Comparison of ENCODE assay signal across 8 mouse cellular contexts in genomic region chr1:119837035-119837751, GRCm38 (mm10). TPM values are rescaled to one million over a fixed set of nuclear protein-coding genes. Genes with fewer than 3 reads are reported as not detected.
DNase-seq lines count a peak whose midpoint lies in the region; ATAC-seq lines count a peak whose summit lies in the region.

Gene Ptpn4, minus strand, starts transcription at chr1:119837613.

- no peaks in the 10 kb centered on the region for H3K27me3 ChIP-seq in hindbrain, embryonic 16.5 days (replicated peaks; ENCODE audit: control insufficient read depth, insufficient read depth, low read length)

- peak within 1 kb of the TSS; percentile 74 for H3K4me2 ChIP-seq in hindbrain, embryonic 16.5 days (ENCODE audit: low read length)

- no peaks in the 10 kb centered on the region for H3K79me2 ChIP-seq in macrophage (ENCODE audit: inconsistent target)

- DNase-seq in WW6 (ENCODE audit: low read depth, low spot score), result peak; percentile 97
- DNase-seq in cerebellum, postnatal 4 days (ENCODE audit: low spot score in 2 of 2), result peak; percentile 96 to 98
- peak; percentile 98 for DNase-seq in gastrocnemius, adult 18-20 months (ENCODE audit: low spot score)
- DNase-seq in left cerebral cortex, adult 18-20 months (ENCODE audit: low spot score in 2 of 2), result peak; percentile 97
- peak; percentile 98 for DNase-seq in right cerebral cortex, adult 18-20 months
- peak; percentile 96 for DNase-seq in urinary bladder, postnatal 10 days (ENCODE audit: low spot score)

- no peaks in the 10 kb centered on the region for H3K36me3 ChIP-seq in hindbrain, embryonic 16.5 days (ENCODE audit: control insufficient read depth, insufficient read depth, low read length)
- no peaks in the 10 kb centered on the region for H3K36me3 ChIP-seq in macrophage (ENCODE audit: inconsistent target)

- peak within 1 kb of the TSS; percentile 78 for H3K4me3 ChIP-seq in hindbrain, embryonic 16.5 days (ENCODE audit: low read length)
- H3K4me3 ChIP-seq in macrophage (ENCODE audit: inconsistent target), result peak within 1 kb of the TSS; percentile 55

- peak within 1 kb of the TSS; percentile 89 for H3K9ac ChIP-seq in hindbrain, embryonic 16.5 days (ENCODE audit: low read depth, low read length)

- H3K9me3 ChIP-seq in hindbrain, embryonic 16.5 days (ENCODE audit: control insufficient read depth, low read length), result no peaks in the 10 kb centered on the region

- H3K4me1 ChIP-seq in hindbrain, embryonic 16.5 days (ENCODE audit: control insufficient read depth, insufficient read depth, low read depth, low read length), result peaks cover 9% of the 10 kb centered on the region

- H3K27ac ChIP-seq in hindbrain, embryonic 16.5 days (ENCODE audit: low read depth, low read length), result peak within 1 kb of the TSS; percentile 93
- H3K27ac ChIP-seq in macrophage, result no peak within 1 kb of the TSS

- WGBS in hindbrain, embryonic 16.5 days, result under 1% methylated on average over 63 of the region's 79 CpGs
- WGBS in macrophage (ENCODE audit: missing documents), result under 1% methylated on average over 71 of the region's 79 CpGs

- peak; percentile 100 for ATAC-seq in hindbrain, embryonic 16.5 days

RNA-seq across cellular contexts. Expression of gene Ptpn4, which starts in this region (rescaled TPM):
- total RNA-seq in gastrocnemius, adult 18-20 months (2021), result 10 to 100 TPM; 28.4 to 35.2 TPM
- 10.1 and 10.7 TPM in 2 replicates for polyA plus RNA-seq in hindbrain, embryonic 16.5 days (2015; fragmentation: Nextera tagmentation; extraction: Ambion mirVana)
- 10 to 100 TPM; 89.8 to 94.1 TPM for total RNA-seq in left cerebral cortex, adult 18-20 months (2021)
- 10 to 100 TPM in 18 of 26 experiments, 1 to 10 TPM in 8; 1.8 to 58.2 (median 15.7) TPM for total RNA-seq in macrophage (2018; cell fraction: chromatin; rRNA removed)
- total RNA-seq in macrophage (2018; cell fraction: cytosol; rRNA removed), result 1 to 10 TPM; 2.9 to 6.5 (median 4.8) TPM
- 10 to 100 TPM in 9 of 26 experiments, 1 to 10 TPM in 17; 2.0 to 19.5 (median 8.3) TPM for total RNA-seq in macrophage (2018; cell fraction: nucleus; rRNA removed)
- 1.9 to 2.7 TPM (median 2.2 TPM) in 3 replicates for polyA plus RNA-seq in macrophage (2018)
